Mouse (Mus musculus) naive thymus-derived CD4-positive, alpha-beta T cell, adult 2 months (primary cell): ENCODE results near the gene Thbs3.

Source experiments
- DNase-seq: peaks from one replicate; pipeline ENCODE4 v3.0.0-alpha.2; 2011; ENCODE audit warnings: low read depth

Thbs3 gene

GRCm38 (mm10) chr3:89251365-89251895, 36.5 kb downstream of the Thbs3 start:
- peak; percentile 64 for DNase-seq

- no peak for DNase-seq
These were observed 40.0 kb downstream of the Thbs3 start for GRCm38 (mm10) chr3:89254994-89255393.

GRCm38 (mm10) chr3:89256177-89256576, 41.2 kb downstream of the Thbs3 start:
- DNase-seq = no peak

- DNase-seq = no peak
These were observed 44.1 kb downstream of the Thbs3 start, which contains the start of gene Dpm3 for GRCm38 (mm10) chr3:89259076-89259475. Gene Dpm3, plus strand, starts transcription at chr3:89259358.

- no peak for DNase-seq
These were observed 45.2 kb downstream of the Thbs3 start for GRCm38 (mm10) chr3:89260211-89260610.

GRCm38 (mm10) chr3:89262417-89262816, 47.4 kb downstream of the Thbs3 start:
- no peak for DNase-seq

GRCm38 (mm10) chr3:89266439-89266893, 51.5 kb downstream of the Thbs3 start:
- DNase-seq = peak; percentile 83

GRCm38 (mm10) chr3:89268916-89269315, 53.9 kb downstream of the Thbs3 start:
- DNase-seq = no peak

GRCm38 (mm10) chr3:89270051-89270755, 55.2 kb downstream of the Thbs3 start, which contains the start of gene Slc50a1:
Gene Slc50a1, minus strand, starts transcription at chr3:89270570.
- DNase-seq = peak; percentile 79

- no peak for DNase-seq
These were observed 55.9 kb downstream of the Thbs3 start for GRCm38 (mm10) chr3:89270891-89271290.

- no peak for DNase-seq
These were observed 56.8 kb downstream of the Thbs3 start for GRCm38 (mm10) chr3:89271760-89272159.

GRCm38 (mm10) chr3:89276061-89276460, 61.1 kb downstream of the Thbs3 start:
- no peak for DNase-seq
